Mouse (Mus musculus): ENCODE results near the gene Nav2.

- TF ChIP-seq CTCF (IDR thresholded peaks at IDR 0.05 in 2 of 3, conservative IDR thresholded peaks at IDR 0.05 in 1 of 3; ENCODE audit: control insufficient read depth in 1 of 3, insufficient read depth in 1 of 3, low read depth in 2 of 3, low read length in 3 of 3, poor library complexity in 1 of 3, severe bottlenecking in 1 of 3) (no peak), POLR2AphosphoS5 (IDR thresholded peaks at IDR 0.05; ENCODE audit: borderline replicate concordance, low read depth, low read length) (no peak), TCF12 (IDR thresholded peaks at IDR 0.05; ENCODE audit: low read depth, low read length) (no peak), GATA1 (IDR thresholded peaks at IDR 0.05; ENCODE audit: low read depth, low read length) (no peak), ZC3H11A (IDR thresholded peaks at IDR 0.05; ENCODE audit: low read depth, low read length) (no peak), USF2 (IDR thresholded peaks at IDR 0.05; ENCODE audit: borderline replicate concordance in 1 of 2, insufficient read depth in 1 of 2, low read depth in 1 of 2, low read length in 2 of 2) (no peak), SIN3A (IDR thresholded peaks at IDR 0.05; ENCODE audit: low read length) (no peak), CHD2 (IDR thresholded peaks at IDR 0.05; ENCODE audit: low read length) (no peak)
These were observed 287.2 kb downstream of the Nav2 start for GRCm38 (mm10) chr7:49195711-49196147.

All from MEL (cell line).